Mouse (Mus musculus): ENCODE measurements at regions not wholly inside any gene's neighbourhood (a gene's known extent, or its start where the extent isn't known, plus 50 kb on each side); places are given as distances from the start of the nearest gene placed in this dataset.
A peak's percentile ranks its signal among the peaks of the same experiment; 100 is the strongest.

DNA sequence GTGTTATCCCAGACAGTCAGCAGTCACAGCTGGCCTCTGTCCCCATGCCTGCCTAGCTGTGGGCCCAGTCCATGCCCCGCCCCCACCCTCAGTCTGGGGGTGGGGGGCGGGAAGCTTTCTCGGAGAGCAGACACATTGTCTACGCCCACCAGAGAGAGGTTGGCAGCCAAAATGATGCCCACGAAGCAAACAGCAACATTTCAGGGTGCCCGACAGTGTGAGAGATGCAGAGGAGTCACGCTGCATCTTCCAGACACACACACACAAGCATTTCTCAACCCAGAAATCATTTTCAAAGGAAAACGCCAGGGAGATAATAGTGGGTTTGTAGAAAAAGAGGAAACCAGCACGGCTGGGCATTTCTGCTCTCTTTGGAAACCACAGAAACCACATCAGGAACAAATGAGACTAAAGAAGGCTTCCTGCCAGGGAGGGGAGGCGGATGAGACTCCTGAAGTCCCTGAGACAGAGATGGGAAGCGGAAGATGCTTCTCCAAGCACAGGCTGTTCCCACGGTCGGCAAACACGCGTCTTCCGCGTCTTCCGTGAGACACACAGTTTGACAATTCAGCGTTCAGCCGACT lies 152.1 kb upstream of the Agap1 start:
- H3K4me3 ChIP-seq (ENCODE audit: low read depth, low read length) = no peak overlapping the region
- ATAC-seq (replicated peaks; ENCODE audit: insufficient number of reproducible peaks, low FRiP score, low TSS enrichment) = no peak

DNA sequence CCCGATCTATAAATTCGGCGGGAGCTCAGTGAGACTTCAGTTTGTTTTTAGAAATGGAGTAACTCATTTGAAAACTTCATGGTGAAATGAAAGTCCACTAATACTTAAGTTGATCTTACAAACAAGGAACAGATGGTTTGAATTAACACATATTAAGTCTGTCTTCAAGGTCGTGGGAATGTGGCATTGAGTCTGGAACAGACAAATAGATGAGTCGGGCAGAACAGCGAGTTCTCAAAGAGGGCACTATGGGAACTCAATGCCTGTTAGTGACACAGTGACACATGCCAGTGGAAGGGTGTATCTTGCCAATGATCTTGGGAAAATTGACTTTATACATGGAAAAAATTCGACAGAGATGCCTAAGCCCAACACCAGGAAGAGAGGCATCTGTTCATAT lies 149.4 kb upstream of the Agap1 start:
- Histone ChIP-seq H3K4me1 (ENCODE audit: control insufficient read depth, insufficient read depth, low read length) (no peaks in the 10 kb centered on the region), H3K27ac (ENCODE audit: low read depth, low read length) (no peak overlapping the region), H3K4me2 (no peak overlapping the region), H3K27me3 (ENCODE audit: control insufficient read depth, insufficient read depth, low read length) (no peaks in the 10 kb centered on the region), H3K4me3 (ENCODE audit: low read depth, low read length) (no peak overlapping the region), H3K9me3 (replicated peaks; ENCODE audit: control insufficient read depth, low read length) (peaks cover 5% of the 10 kb centered on the region; the same call in 1 of the 2 replicates), H3K9ac (ENCODE audit: low read depth, low read length) (no peak overlapping the region), H3K36me3 (ENCODE audit: control insufficient read depth, insufficient read depth, low read length) (no peaks in the 10 kb centered on the region)
- no peak for ATAC-seq (replicated peaks; ENCODE audit: insufficient number of reproducible peaks, low FRiP score, low TSS enrichment)
- WGBS (ENCODE audit: insufficient replicate concordance) = 64% methylated on average over 7 of the region's 7 CpGs

More for the DNA sequence above, 152.1 kb upstream of the Agap1 start:
- no peak overlapping the region for H3K27ac ChIP-seq (ENCODE audit: low read depth, low read length)
- no peak overlapping the region for H3K9ac ChIP-seq (ENCODE audit: low read depth, low read length)
- 56% methylated on average over 20 of the region's 20 CpGs for whole genome bisulfite sequencing (ENCODE audit: insufficient replicate concordance)
- H3K9me3 ChIP-seq (replicated peaks; ENCODE audit: control insufficient read depth, low read length) = peaks cover 5% of the 10 kb centered on the region; the same call in 1 of the 2 replicates
- H3K27me3 ChIP-seq (ENCODE audit: control insufficient read depth, insufficient read depth, low read length) = no peaks in the 10 kb centered on the region
- no peaks in the 10 kb centered on the region for H3K4me1 ChIP-seq (ENCODE audit: control insufficient read depth, insufficient read depth, low read length)
- H3K36me3 ChIP-seq (ENCODE audit: control insufficient read depth, insufficient read depth, low read length) = no peaks in the 10 kb centered on the region
- peak overlapping the region; percentile 27 for H3K4me2 ChIP-seq

- H3K27ac ChIP-seq (ENCODE audit: low read depth, low read length) = no peak overlapping the region
- no peak overlapping the region for H3K4me3 ChIP-seq (ENCODE audit: low read depth, low read length)
- H3K4me1 ChIP-seq (ENCODE audit: control insufficient read depth, insufficient read depth, low read length) = no peaks in the 10 kb centered on the region
- H3K27me3 ChIP-seq (ENCODE audit: control insufficient read depth, insufficient read depth, low read length) = no peaks in the 10 kb centered on the region
- peaks cover 5% of the 10 kb centered on the region; the same call in 1 of the 2 replicates for H3K9me3 ChIP-seq (replicated peaks; ENCODE audit: control insufficient read depth, low read length)
- no peaks in the 10 kb centered on the region for H3K36me3 ChIP-seq (ENCODE audit: control insufficient read depth, insufficient read depth, low read length)
- no peak for ATAC-seq (replicated peaks; ENCODE audit: insufficient number of reproducible peaks, low FRiP score, low TSS enrichment)
- WGBS (ENCODE audit: insufficient replicate concordance) = 67% methylated on average over 13 of the region's 13 CpGs
- no peak overlapping the region for H3K4me2 ChIP-seq
- no peak overlapping the region for H3K9ac ChIP-seq (ENCODE audit: low read depth, low read length)
Measured at GRCm38 (mm10) chr1:89308788-89309187, 145.8 kb upstream of the Agap1 start.

DNA sequence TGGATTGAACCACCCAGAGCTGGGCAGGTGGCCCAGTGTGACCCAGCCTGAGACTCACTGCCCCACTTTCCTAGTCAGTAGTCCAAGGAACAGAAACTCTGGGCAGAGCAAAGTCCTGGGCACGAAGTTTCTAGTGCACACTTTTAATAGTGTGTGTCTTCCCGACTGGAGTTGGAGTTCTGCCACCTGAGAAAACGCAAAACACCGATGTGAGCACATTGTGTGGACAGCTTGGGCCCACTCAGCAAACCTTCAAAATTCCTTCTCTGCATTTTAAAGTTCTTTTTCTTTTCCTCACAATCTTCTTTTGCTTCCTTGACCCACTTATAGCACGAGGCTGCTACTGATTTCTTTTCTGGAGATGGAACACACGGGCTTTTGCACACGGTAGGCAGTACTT lies 141.5 kb upstream of the Agap1 start:
- H3K4me2 ChIP-seq = no peak overlapping the region
- ATAC-seq (replicated peaks; ENCODE audit: insufficient number of reproducible peaks, low FRiP score, low TSS enrichment) = no peak
- no peak overlapping the region for H3K27ac ChIP-seq (ENCODE audit: low read depth, low read length)
- H3K4me3 ChIP-seq (ENCODE audit: low read depth, low read length) = no peak overlapping the region
- 84% methylated on average over 7 of the region's 7 CpGs for WGBS (ENCODE audit: insufficient replicate concordance)
- no peaks in the 10 kb centered on the region for H3K9me3 ChIP-seq (replicated peaks; ENCODE audit: control insufficient read depth, low read length)
- H3K9ac ChIP-seq (ENCODE audit: low read depth, low read length) = no peak overlapping the region
- no peaks in the 10 kb centered on the region for H3K36me3 ChIP-seq (ENCODE audit: control insufficient read depth, insufficient read depth, low read length)
- no peaks in the 10 kb centered on the region for H3K4me1 ChIP-seq (ENCODE audit: control insufficient read depth, insufficient read depth, low read length)
- no peaks in the 10 kb centered on the region for H3K27me3 ChIP-seq (ENCODE audit: control insufficient read depth, insufficient read depth, low read length)

- no peak overlapping the region for H3K27ac ChIP-seq (ENCODE audit: low read depth, low read length)
- H3K9ac ChIP-seq (ENCODE audit: low read depth, low read length) = no peak overlapping the region
- no peaks in the 10 kb centered on the region for H3K36me3 ChIP-seq (ENCODE audit: control insufficient read depth, insufficient read depth, low read length)
- no peaks in the 10 kb centered on the region for H3K4me1 ChIP-seq (ENCODE audit: control insufficient read depth, insufficient read depth, low read length)
- H3K4me2 ChIP-seq = no peak overlapping the region
- ATAC-seq (replicated peaks; ENCODE audit: insufficient number of reproducible peaks, low FRiP score, low TSS enrichment) = no peak
- H3K27me3 ChIP-seq (ENCODE audit: control insufficient read depth, insufficient read depth, low read length) = no peaks in the 10 kb centered on the region
- no peaks in the 10 kb centered on the region for H3K9me3 ChIP-seq (replicated peaks; ENCODE audit: control insufficient read depth, low read length)
- no peak overlapping the region for H3K4me3 ChIP-seq (ENCODE audit: low read depth, low read length)
- WGBS (ENCODE audit: insufficient replicate concordance) = 78% methylated on average over 4 of the region's 4 CpGs
Measured at GRCm38 (mm10) chr1:89317897-89318296, 136.7 kb upstream of the Agap1 start.

GRCm38 (mm10) chr1:89318663-89319062 lies 135.9 kb upstream of the Agap1 start:
- H3K9me3 ChIP-seq (replicated peaks; ENCODE audit: control insufficient read depth, low read length) = no peaks in the 10 kb centered on the region
- WGBS (ENCODE audit: insufficient replicate concordance) = 56% methylated on average over 4 of the region's 4 CpGs
- H3K4me2 ChIP-seq = no peak overlapping the region
- no peaks in the 10 kb centered on the region for H3K4me1 ChIP-seq (ENCODE audit: control insufficient read depth, insufficient read depth, low read length)
- no peak overlapping the region for H3K27ac ChIP-seq (ENCODE audit: low read depth, low read length)
- H3K4me3 ChIP-seq (ENCODE audit: low read depth, low read length) = no peak overlapping the region
- no peak for ATAC-seq (replicated peaks; ENCODE audit: insufficient number of reproducible peaks, low FRiP score, low TSS enrichment)
- H3K9ac ChIP-seq (ENCODE audit: low read depth, low read length) = no peak overlapping the region
- no peaks in the 10 kb centered on the region for H3K27me3 ChIP-seq (ENCODE audit: control insufficient read depth, insufficient read depth, low read length)
- no peaks in the 10 kb centered on the region for H3K36me3 ChIP-seq (ENCODE audit: control insufficient read depth, insufficient read depth, low read length)

- H3K4me2 ChIP-seq = no peak overlapping the region
- 55% methylated on average over 4 of the region's 4 CpGs for WGBS (ENCODE audit: insufficient replicate concordance)
- no peaks in the 10 kb centered on the region for H3K4me1 ChIP-seq (ENCODE audit: control insufficient read depth, insufficient read depth, low read length)
- no peak for ATAC-seq (replicated peaks; ENCODE audit: insufficient number of reproducible peaks, low FRiP score, low TSS enrichment)
- no peaks in the 10 kb centered on the region for H3K27me3 ChIP-seq (ENCODE audit: control insufficient read depth, insufficient read depth, low read length)
- H3K4me3 ChIP-seq (ENCODE audit: low read depth, low read length) = no peak overlapping the region
- H3K9me3 ChIP-seq (replicated peaks; ENCODE audit: control insufficient read depth, low read length) = no peaks in the 10 kb centered on the region
- H3K36me3 ChIP-seq (ENCODE audit: control insufficient read depth, insufficient read depth, low read length) = no peaks in the 10 kb centered on the region
- no peak overlapping the region for H3K9ac ChIP-seq (ENCODE audit: low read depth, low read length)
- H3K27ac ChIP-seq (ENCODE audit: low read depth, low read length) = peak overlapping the region; percentile 54; the same call in 1 of the 2 replicates
Measured at GRCm38 (mm10) chr1:89322621-89323020, 132.0 kb upstream of the Agap1 start.

DNA sequence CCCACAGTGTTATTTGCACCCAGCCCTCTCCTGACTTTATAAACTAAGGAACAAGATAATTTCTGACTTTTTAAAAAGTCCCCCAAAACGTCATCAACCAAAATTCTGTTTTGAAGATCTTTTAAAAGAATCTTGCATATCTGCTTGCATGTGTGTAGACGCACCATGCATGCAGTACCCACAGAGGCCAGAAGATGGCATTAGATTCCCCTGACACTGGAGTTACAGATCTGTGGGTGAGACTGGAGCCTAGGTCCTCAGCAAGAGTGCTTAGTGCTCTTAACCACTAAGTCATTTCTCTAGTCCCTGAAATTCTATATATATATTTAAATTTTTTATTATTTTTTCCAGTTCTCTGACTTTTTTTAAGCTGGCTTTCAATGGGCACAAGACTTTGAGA lies 131.5 kb upstream of the Agap1 start:
- Histone ChIP-seq H3K4me1 (ENCODE audit: control insufficient read depth, insufficient read depth, low read length) (no peaks in the 10 kb centered on the region), H3K4me3 (ENCODE audit: low read depth, low read length) (no peak overlapping the region), H3K9ac (ENCODE audit: low read depth, low read length) (no peak overlapping the region), H3K36me3 (ENCODE audit: control insufficient read depth, insufficient read depth, low read length) (no peaks in the 10 kb centered on the region), H3K27ac (ENCODE audit: low read depth, low read length) (no peak overlapping the region), H3K9me3 (replicated peaks; ENCODE audit: control insufficient read depth, low read length) (no peaks in the 10 kb centered on the region), H3K4me2 (no peak overlapping the region), H3K27me3 (ENCODE audit: control insufficient read depth, insufficient read depth, low read length) (no peaks in the 10 kb centered on the region)
- WGBS (ENCODE audit: insufficient replicate concordance) = 35% methylated on average over 2 of the region's 2 CpGs
- ATAC-seq (replicated peaks; ENCODE audit: insufficient number of reproducible peaks, low FRiP score, low TSS enrichment) = no peak

DNA sequence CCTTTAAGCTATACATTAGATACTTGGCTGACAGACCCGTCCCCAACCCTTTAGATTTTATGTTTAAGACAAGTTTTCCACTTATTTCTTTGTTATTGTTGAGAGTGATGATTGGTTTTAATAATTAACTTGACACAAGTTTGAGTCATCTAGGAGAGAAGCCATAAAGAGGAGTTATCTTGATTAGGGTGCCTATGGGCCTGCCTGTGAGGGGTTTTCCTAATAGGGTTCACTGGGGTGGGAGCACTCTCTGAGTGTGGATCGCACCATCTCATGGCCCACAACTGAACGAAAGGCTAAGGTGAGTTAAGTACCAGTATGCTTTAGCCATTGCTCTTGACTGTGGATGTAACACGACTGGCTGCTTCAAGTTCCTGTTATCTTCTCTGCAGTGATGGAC lies 123.3 kb upstream of the Agap1 start:
- Histone ChIP-seq H3K9me3 (replicated peaks; ENCODE audit: control insufficient read depth, low read length) (no peaks in the 10 kb centered on the region), H3K4me3 (ENCODE audit: low read depth, low read length) (no peak overlapping the region), H3K9ac (ENCODE audit: low read depth, low read length) (no peak overlapping the region), H3K36me3 (ENCODE audit: control insufficient read depth, insufficient read depth, low read length) (no peaks in the 10 kb centered on the region), H3K27me3 (ENCODE audit: control insufficient read depth, insufficient read depth, low read length) (no peaks in the 10 kb centered on the region), H3K27ac (ENCODE audit: low read depth, low read length) (no peak overlapping the region), H3K4me1 (ENCODE audit: control insufficient read depth, insufficient read depth, low read length) (no peaks in the 10 kb centered on the region), H3K4me2 (no peak overlapping the region)
- 81% methylated on average over 4 of the region's 4 CpGs for WGBS (ENCODE audit: insufficient replicate concordance)
- no peak for ATAC-seq (replicated peaks; ENCODE audit: insufficient number of reproducible peaks, low FRiP score, low TSS enrichment)
